Mouse (Mus musculus) 3134 (cell line): ENCODE measurements at regions not wholly inside any gene's neighbourhood (a gene's known extent, or its start where the extent isn't known, plus 50 kb on each side); places are given as distances from the start of the nearest gene placed in this dataset.

Source experiments
- DNase-seq: peaks from one replicate; pipeline ENCODE4 v3.0.0-alpha.2; 2011; ENCODE audit warnings: low spot score; ENCODE audit not compliant: insufficient read length; ENCODE audit errors: extremely low read depth

DNA sequence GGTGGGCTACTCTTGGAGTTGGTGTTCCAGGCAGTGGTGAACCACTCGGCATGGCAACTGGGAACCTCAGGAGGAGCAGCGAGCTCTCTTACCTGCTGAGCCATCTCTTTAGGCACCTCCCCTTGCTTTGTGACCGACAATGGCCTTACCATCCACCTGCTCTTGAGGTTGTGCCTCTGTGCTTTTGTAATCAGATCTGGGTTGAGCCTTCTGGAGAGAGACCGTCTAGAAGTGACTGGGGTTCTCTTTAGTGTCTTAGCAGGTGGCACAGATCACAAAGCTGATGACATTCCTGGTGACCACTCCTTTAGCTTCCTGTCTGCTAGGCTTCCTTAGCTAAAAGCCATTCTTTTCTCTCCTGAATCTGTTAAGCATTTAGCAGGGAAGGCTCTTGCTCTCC is 191.7 kb downstream of the Enc1 start:
- no peak for DNase-seq

DNA sequence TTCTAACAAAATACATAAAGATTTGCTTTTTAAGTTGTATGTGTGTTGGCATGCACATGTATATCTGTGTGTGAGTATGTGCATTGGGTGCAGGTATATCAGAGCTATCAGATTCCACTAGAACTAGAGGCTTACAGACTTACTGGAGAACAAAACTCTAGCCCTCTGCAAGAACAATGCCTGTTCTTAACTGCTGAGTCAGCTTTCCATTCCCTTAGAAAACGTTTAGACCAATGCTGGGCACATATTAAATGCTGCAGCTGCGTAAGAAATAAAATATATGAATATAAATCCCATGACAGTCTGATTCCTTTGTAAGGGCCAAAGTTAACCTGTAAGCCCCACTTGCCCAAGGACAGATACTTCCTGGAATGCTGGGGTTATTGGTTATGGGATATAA is 190.0 kb downstream of the Enc1 start:
- DNase-seq, result no peak

DNA sequence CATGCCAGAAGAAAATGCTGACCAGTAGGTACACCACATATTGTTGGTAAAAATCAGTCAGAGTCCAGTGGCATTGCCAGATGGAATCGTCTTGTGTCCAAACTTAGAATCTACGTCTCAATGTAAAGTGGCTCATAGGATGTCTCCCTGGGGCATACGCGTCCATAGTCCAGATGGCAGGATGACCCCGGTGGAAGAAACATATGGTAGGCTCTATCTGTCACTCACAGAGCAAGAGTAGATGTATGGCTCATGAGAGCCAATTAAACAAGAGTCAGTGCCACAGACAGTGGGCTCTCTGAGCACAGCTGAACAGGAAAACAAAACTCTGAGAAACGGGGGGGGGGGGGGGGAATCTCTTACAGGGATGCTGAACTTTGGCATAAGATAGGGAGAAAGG is 187.3 kb downstream of the Enc1 start:
- no peak for DNase-seq

DNA sequence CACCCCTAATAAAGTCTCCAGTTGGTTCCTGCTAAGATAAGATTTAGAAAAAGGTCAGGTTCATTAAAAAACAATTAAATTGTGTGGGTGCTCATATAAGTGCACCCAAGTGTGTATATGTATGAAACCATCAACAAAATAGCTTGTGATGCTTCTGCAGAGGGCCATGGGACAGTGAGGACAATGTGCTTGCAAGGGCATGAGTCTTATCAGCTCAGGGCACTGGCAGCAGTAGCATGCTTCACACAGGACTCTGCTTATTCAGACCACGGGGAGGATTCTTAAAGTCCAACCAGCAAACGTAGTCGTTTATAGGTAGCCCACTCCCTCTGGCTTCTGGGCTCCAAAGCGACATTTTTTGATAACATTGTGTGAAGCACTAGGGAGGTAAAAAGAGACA is 186.6 kb downstream of the Enc1 start:
- DNase-seq, result no peak

DNA sequence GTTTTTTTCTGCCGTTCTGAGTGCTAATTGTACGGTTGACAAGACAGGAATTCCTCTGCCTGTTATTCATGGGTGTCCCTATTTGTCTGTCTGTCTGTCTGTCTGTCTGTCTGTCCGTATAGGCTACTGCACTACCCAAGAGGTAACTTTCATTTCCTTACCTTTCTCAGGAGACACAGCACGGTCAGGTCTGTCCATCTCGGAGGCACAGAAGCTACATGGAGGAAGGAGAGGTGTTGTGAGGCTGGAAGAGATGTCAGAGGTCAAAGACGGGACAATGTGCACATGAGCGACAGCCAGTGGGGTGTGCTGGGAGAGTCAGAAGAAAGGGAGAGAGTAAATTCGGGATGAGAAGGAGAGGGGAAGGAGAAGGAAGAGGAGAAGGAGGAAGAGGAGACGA is 184.8 kb downstream of the Enc1 start:
- DNase-seq, result no peak

DNA sequence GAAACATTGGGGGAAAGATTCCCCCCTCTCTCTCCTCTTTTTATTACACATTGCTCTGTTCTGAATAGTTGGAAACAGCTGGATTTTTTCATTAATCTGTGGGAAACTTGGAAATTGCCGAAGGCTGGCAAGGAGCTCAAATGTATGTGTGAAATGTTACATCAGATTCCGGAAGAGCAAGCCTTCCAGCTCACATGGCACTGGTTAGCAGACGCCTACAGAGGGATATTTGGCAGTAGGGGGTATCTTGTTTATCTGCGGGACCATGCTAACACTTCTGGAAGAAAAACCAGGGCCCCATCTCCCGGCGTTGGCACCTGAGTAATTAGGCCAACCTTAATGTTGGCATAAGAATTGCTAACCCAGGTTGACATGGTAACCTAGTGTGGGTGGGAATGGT is 183.0 kb downstream of the Enc1 start:
- no peak for DNase-seq

DNA sequence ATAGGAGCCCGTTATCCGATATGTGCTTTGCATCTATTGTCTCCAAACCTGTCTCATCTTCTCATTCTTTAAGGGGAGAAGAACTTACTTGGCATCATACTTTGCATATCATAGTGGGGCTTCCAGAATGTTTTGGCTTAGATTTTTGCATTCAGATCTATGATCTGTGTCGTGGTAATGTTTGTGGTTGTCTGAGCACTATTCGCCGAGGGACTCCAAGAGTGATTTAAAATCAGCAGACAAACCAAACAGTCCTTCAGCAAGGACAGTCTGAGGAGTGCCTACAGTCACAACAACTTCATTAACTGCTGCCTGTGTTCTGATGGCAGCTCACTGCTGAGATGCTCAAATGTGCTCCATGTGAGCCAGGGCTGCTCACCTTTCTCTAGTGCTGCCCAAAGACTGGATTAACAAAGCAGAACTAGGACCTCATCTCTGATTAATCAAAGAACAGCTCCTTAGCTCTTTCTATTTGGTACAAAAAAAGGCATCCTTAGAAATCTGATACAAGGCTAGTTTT is 182.5 kb downstream of the Enc1 start:
- no peak for DNase-seq

DNA sequence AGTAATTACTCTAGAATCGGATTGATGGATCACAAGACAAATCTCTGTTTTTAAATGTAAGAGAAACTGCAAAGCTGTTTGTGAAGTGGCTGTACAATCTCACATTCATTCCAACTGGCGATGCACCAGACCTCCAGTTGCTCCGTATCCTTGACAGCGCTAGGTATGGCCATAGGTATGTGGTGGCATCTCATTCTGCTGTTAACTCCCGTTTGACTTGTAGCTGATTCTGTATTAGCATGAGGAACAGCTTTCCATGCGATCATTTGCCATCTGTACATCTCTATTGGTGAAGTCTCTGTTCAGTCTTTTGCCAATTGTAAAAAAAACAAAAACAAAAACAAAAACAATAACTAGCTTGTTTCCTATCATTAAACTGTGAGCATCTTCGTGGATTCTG is 182.0 kb downstream of the Enc1 start:
- DNase-seq, result no peak

DNA sequence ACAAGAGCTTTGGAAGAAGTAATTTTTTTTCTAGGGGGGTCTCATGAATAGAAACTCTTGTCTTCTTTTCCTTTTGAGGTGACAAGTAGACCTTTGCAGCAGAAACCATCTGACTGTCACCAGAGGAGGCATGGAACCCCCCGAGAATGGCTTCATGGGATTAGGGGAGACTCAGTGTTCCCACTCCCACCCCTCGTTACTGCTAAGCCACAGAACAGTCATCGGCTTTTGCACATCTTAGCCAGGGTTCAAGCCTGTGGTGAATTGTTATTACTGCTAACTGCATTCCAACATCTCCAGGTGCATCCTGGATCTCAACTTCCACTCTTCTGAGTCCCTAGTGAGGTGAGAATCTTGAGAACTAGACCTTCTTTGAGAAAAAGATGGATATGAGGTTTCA is 180.9 kb downstream of the Enc1 start:
- DNase-seq, result no peak

DNA sequence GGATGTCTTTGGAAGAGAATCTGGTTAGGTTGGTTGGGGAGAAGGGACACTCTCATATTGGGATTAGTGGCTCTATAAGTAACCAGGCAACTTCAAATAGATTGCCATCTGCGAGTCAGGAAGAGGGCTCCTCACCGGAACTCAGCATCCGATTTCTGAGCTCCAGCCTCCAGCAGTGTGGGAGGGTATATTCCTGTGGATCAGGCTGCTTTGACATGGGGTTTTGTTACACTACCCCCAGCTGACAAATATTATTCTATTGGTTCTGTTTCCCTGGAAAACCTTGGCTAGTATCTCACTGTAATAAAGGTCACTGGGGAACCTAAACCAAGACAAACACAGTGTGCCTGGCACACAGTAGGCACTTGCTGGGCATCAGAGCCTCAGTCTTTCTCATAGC is 179.9 kb downstream of the Enc1 start:
- DNase-seq, result no peak

DNA sequence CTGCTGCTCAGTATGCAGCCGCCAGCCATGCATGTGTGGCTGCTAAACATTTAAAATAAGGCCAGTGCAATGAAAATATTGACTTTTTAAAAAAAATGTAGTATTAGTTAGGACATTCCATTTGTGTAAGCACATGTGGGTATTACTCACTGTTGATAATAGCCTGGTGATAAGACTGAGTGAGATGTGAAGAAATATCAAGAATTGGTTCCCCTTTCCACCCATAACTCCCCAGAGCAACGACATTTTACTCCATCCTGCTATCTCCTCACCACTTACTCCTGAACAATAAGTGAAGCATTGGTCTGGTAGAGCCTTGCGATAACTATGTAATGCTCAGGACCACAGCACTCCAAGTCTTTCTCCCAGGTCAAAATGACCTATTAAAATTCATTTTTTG is 178.2 kb downstream of the Enc1 start:
- no peak for DNase-seq

DNA sequence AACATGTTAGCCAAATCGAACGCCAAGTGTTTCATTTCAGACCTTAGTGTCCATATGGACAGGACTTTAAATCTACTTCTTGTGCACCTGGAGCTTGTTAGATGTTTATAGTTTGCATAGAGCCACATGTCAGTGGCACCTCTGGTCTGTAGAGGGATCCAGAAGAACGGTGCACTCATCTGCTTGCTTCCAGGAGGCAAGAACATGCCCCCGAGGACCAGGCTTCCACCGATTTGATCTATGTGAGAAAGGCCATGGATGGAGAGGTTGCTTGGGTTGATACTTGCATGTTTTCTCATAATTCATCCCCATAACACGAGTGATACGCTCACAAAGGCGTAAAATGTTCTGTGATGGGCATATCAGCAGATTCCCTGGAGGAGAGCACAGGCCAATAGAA is 177.8 kb downstream of the Enc1 start:
- DNase-seq, result no peak

DNA sequence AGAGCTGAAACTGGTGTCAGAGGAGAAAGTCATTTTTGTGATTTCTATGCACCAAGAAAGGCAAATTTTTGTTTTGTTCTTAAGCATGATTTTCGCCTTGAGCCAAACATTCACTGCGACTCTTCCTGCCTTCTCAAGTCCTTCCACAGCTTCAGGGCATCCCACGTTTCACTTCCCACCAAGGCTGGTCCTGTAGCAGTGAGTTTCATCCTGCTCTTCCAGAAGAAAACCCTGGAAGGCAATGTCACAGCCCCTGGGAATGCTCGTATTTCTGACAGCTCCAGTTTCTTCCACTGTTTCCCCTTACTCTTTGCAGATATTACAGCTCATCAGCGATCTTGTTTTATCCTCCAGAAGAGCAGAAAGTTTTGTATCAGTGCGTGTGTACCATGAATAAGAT is 177.2 kb downstream of the Enc1 start:
- DNase-seq, result no peak

DNA sequence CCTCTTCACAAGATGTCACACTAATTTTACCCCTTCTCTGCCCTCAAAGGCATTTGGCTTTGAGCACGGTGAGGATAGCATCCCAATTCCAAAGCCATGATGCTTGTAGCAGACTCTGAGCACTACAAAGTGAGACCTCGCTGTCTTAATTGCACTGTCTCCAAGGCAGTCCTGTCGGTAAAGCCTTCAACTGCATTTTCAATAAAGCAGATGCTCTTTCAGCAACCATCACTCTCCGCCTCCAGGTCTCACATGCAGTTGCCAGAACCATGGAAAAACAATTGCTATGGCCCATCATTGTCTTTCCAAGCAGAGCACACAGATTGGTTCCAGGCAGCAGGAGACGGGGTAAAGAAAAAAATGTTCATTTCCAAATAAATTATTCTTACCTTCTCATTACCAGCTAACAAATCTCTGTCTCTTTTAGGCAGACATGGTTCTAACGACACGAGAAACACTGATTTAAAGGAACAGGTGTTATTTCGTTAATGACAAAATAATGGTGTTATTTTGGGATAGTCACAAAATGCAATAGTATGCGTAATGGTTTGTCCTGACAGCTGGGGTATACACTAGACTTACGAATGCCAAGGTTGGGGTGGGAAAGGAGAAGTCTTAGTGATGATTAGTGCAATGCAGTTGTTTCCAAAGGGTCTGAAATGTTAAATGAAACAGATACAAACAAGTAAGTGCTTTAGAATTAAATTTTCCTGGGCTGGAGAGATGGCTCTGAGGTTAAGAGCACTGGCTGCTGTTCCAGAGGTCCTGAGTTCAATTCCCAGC is 175.2 kb downstream of the Enc1 start:
- no peak for DNase-seq

DNA sequence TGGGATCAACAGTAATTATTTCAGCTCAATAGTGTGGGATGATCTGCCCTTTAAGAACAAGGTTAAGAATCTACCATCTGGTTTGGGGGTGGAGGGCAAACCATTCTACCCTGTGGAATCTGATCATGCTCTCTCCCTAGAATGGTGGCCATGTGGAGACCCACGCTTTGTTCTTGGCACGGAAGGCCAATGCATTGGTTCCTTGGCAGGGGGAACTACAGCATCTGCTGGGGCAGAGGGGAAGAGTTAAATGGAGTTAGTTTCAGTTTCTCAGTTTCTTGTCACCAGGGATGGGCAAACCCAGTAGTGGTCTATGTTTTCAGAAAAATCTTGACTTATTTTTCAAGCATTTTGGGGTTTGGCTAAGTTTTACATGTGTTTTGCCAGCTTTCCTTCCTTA is 174.5 kb downstream of the Enc1 start:
- no peak for DNase-seq

DNA sequence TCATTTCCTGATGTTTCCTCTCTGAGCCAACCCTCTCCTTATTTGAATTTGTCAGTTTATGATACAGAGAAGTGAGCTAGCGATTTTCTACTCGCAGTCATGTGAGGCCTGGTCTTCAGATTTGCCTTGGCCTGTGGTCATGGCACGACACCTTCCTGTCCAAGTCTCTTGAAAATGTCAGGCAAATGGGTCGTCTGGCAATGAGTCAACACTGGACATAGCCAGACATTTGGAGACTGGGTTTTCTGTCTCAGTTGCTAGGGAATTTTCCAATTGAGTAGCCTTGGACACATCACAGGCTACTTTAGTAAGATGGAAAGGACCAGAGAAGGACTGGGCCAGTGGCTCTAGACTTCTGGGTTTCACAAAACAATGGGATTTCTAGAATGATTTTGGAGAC is 171.2 kb downstream of the Enc1 start:
- no peak for DNase-seq

DNA sequence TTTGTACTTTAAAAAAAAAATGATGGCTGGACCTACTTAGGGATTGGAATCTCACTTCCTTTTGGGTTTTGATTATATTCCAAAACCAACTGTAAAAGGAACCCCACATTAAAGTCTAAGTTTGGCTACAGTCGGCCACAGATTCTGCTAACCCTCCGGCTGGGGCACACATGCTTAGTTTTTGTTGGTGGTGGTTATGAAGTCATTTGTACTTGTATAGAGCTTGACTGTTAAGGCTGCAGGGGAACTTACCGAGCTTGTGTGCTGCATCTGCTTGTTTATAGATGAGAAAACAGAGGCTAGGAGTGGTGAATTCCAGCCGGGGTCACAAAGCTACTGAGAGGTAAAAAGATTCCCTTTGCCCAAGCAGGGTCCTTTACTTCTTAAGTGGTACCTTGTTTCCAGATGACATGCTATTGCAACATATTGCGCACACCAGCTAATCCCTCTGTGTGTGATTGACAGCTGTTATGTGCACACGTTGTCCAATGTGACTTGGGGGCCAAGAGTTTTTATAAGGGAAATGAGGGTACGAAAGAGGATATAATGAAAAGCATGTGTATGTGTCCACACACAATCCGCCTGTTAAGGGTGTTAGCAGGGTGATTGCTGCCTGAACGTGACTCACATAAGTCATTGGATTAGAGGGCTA is 169.8 kb downstream of the Enc1 start:
- no peak for DNase-seq

DNA sequence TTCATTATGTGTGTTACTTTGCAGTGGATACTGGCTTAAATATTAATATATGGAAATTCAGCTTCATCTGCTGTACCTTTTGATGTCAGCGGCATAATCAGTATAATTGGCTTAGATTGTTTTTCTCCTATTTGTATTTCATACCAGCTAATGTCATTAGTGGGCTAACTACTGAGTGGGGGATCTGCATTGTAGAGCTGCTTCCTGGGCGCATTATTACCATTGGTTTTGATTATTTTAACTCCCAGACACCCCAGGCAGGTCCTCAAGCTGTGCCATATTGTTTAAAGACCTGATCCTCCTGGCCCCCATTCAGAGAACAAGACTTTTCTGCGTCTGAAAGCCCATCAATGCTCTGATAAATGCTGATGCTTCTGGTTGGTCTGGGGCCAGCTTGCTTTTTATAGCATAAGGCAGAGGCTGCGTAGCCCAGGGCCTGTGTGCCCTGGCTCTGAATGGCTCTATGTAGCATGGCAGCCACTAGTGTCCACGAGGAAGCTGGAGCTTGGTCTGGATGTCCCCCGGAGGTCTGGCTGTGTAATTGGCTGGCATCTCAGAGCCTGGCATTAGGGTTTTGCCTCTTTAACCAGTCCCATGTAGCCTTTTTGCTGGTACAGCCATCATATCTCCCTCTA is 169.1 kb downstream of the Enc1 start:
- DNase-seq, result no peak

DNA sequence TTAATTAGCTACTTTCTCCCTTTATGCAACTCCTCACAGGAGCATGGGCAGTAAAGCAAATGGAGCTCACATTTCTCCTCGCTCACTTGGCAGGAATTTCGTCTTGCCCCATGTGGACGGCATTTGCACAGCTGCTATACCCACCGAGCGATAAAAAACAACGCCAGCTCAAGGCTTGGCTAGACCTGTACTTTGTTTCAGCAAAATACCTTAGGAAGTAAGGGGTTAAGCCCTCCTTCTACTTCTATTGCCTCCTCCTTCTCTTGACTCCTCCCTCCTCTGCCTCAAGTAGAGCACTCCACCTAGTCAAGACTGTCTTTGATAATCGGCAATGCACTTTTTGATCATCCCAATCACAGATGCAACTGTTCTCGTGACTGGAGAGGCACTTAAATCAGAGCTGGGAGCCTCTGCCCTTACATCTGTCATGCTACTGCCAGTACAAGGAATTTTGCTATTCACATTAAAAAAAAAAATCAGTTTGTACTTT is 168.4 kb downstream of the Enc1 start:
- no peak for DNase-seq

DNA sequence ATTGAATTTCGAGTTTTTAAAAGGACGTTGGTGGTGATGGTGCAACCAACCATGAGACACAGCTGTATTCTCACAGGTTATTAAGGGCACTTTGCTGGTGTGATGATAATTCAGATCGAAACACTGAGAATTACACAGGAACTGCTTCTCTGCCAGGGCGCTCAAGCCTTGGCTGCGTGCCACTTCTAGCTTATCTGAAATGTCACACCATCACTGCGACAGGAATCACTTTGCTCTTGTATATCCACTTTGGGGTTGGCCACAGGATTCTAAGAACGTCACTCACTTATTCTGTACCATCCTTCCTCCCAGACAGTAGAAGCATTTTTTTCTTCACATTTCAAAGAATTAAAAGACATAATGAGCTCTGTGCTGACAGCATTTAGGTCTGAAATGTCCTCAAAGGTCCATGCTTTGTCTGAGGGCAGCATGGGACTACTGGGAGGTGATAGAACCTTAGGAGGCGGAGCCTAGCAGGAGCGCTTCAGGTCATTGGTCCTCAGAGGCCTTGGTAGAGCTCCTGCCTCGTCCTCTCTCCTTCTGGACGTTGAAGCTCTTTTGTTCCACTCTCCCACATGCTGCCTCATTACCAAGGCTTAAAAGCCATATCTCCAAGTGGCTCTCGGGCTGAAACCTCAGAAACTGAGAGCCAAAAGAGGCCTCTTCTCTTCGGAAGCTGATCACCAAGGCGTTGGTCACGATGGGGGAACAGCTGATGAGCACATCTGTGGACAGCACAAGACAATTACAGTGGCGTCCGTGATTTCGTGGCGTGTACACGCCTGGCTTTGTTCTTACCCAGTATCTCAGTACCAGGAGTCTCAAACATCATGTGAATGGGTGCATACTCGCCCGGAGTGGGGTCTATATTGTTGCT is 167.7 kb downstream of the Enc1 start:
- DNase-seq, result no peak

DNA sequence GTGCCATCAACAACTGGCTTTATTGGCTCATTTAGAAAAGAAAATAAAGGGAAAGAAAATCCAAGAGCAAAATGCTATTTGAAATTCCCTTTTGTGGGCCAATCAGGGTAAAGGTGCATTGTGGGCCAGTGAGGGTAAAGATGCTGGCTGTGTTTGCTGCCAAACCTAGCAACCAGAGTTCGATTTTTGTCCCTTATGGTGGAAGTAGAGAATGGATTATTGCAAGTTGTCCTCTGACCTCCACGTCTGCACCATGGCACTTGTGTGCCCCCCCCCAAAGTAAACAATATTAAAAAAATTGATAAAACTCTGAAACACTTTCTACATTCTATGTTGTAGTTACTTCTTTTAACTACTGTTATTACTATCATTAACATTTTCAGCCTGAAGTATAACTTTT is 166.9 kb downstream of the Enc1 start:
- no peak for DNase-seq
